Mouse (Mus musculus) embryonic fibroblast, embryonic 13.5 days (primary cell): ENCODE data around the gene Ripk4.

ENCODE experiments used
- CTCF ChIP-seq: IDR thresholded peaks from 2 replicates; pipeline ENCODE4 v1.5.1; 2011; ENCODE audit warnings: mild to moderate bottlenecking, control low read depth, low read length, moderate library complexity, borderline replicate concordance; ENCODE audit not compliant: insufficient read depth
- POLR2A ChIP-seq: IDR thresholded peaks from 2 replicates; pipeline ENCODE4 v1.6.1; 2011; ENCODE audit warnings: low read depth, mild to moderate bottlenecking, control low read depth, low read length, moderate library complexity

- TF ChIP-seq CTCF (no peak), POLR2A (no peak)
Measured at GRCm38 (mm10) chr16:97726436-97726835, 37.2 kb downstream of the Ripk4 start.
